Mouse (Mus musculus) hematopoietic stem cell, adult 5-6 weeks (primary cell): Measurements from ENCODE around the gene Vgll4. TPM values are rescaled to one million over a fixed set of nuclear protein-coding genes. Genes with fewer than 3 reads are reported as not detected.

Experiments
- ATAC-seq, 2 experiments: fragments of 125-278 bp in 1 of 2; replicated peaks in 1 of 2; 2 replicates each; pipeline ENCODE4 v1.8.0; 2016 to 2017; ENCODE audit warnings: inconsistent platforms in 2 of 2, mild to moderate bottlenecking in 2 of 2, moderate number of reproducible peaks in 2 of 2, low read depth in 1 of 2, moderate TSS enrichment in 1 of 2; ENCODE audit not compliant: low FRiP score in 2 of 2, poor library complexity in 2 of 2, severe bottlenecking in 2 of 2, insufficient read depth in 1 of 2, low TSS enrichment in 1 of 2
- total RNA-seq: library from RNA; stranded (forward); fragments of 172-1452, 232-1000 nt; gene quantifications from 2 replicates; pipeline ENCODE4 v1.2.3, GENCODE M21; 2017

The Vgll4 gene
- total RNA-seq, 1 experiment from 2014 or later, result 80.5 TPM

GRCm38 (mm10) chr6:114958249-114959011 lies 11.4 kb downstream of the Vgll4 start:
- no peak for ATAC-seq

- no peak for ATAC-seq
Measured at GRCm38 (mm10) chr6:114957756-114958155, 12.0 kb downstream of the Vgll4 start.

DNA sequence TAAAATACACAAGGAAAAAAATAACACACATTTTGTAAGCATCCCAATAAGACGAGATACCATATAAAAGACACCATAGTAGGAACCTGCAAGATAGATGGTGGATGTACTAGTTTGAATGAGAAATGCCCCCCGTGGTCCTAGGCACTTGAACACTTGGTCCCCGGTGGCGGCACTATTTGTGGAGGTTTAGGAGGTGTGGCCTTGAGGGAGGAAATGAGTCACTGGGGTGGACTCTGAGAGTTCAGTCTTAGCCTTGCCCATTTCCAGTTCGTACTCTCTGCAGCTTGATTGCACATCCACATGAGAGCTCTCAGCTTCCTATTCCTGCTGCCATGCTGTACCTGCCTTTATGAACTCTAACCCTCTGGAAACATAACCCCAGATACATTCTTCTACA lies 15.3 kb downstream of the Vgll4 start:
- no peak for ATAC-seq

DNA sequence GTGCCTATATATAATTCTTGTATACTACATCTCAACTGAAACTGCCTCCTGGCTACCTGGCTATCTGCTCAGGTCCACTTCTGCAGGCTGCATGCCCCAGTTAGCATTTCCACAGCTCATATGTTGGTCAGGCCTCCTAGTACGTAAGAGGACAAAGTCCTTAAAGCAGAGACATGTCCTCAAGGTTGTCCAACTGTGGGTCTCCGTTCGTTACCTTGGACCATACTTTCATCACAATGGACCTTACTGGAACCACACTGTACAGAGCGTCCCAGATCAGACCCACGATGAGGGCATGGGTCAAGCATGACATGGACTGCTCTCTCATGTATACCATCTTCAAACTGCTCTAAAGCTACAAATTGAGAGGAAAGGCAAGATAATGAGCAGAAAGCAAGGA lies 16.2 kb downstream of the Vgll4 start:
- ATAC-seq, result no peak

DNA sequence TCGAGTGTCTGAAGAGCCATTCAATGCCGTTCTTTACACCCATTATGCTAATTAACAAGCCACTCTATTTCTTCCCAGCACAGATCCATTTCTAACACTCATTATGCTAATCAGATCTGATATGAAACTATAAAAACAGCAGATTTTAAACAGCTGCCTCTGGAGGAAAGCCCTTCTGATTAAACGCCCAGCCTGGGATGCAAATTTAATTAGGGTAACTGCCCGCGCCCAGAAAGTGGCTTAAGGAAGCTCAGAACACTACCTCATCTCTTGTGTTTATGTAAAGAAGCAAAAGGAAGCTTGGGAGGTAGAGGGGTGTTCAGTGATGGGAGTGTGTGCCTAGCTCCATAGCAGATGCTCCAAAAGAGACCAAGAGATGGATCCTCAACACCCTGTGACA lies 17.4 kb downstream of the Vgll4 start:
- ATAC-seq, result no peak

- ATAC-seq, result no peak
Measured at GRCm38 (mm10) chr6:114944456-114945438, 25.0 kb downstream of the Vgll4 start.

DNA sequence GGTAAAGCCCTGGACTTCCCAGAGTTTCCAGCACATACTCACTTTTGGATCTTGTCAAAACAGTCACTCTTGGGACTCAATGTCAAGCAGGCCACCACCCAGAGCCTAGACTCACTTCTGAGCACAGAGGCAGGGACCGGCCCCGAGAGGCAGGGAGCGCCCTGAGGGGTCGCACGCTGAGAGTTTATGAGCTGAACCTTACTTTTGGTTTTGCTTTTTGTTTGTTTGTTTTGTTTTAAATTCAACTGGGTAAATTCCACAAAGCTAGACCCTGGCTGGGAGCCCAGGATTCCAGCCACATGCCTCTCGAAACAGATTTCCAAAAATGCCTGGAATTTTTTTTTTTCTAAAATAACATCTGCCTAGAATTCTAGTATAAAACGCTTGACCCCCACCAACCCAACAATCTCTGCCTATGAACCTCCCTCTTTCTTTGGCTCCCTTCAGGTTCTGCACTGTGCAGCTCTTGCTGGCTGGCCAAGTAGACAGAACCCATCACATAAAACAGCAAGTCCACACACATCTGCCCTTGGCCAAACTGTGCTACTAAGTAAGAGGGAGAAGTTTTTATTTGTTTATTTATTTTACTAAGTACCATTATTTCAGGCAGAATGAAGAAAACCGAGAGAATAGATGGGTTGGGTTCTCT lies 28.5 kb downstream of the Vgll4 start:
- no peak for ATAC-seq

DNA sequence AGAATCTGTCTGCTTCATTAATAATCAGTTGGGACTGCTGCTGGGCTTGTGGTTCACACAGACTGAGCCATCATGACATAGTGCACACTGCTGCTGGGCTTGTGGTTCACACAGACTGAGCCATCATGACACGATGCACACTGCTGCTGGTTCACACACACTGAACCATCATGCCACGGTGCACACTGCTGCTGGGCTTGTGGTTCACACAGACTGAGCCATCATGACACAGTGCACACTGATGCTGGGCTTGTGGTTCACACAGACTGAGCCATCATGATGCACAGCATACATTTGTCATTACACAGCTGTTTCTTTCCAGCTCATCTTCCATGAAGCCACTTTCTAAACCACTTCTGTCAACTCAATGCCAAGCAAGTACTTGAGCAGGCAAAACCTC lies 30.1 kb downstream of the Vgll4 start:
- ATAC-seq, result no peak

DNA sequence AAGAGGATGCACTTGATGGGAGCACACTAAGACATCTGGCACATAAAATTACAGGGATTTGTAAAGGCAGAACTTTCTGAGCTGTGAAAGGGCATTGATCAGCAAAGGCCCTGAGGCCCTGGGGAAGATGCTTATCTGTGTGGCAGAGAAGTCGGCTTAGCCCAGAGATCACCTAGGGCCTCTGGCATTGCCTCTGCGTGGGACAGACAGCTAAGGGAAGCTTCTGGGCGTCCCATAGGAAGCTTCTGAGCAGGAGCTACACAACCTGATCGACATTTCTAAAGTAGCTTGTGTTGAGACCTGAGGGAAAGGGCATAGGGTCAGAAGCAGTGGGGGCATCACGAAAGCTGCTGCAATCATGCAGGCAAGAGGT lies 32.9 kb downstream of the Vgll4 start:
- ATAC-seq, result no peak

DNA sequence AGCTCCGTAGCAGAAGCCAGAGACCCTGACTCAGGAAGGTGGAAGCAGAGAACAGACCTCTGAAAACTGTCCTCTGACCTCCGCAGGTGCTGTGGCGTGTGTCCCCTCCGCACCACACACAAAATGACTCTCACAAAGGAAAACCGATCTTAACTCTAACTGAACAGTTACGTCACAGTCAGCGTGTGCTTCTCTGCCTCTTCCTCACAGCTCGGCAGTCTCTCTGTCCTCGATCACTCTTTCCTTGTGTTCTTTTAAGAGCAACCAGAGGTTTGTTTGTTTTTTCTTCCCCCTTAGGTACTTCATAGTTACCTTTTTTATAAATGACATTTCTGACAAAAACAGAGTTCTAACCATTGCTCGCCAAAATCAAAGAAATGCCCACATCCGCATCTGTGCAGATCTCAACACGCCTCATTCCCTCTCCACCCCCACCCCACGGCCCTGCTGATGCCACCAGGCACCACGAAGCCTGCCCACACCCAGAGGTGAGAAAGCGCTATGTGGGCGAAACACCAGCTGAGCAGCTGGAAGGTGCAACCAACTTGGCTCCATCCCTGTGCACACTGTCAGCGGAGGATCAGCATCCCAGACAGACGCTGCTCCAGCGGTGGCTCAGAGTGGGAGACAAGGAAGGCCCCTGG lies 33.4 kb downstream of the Vgll4 start:
- ATAC-seq, result no peak

DNA sequence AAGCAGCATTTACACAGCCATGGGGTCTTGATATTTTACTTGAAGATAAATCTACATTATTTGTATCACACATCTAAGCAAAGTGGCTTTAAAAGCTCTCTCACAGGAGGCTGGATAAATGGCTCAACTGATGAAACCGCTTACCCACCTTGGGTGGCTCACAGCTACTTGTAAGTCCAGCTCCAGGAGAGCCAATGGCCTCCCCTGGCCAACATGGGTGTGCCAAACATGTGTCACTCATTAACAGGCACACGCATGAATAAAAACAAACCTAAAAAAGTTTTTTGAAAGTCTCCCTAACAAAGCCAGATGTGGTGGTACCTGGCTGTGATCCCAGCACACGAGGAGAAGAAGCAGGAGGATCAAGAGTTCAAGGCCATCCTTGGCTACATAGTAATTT lies 34.4 kb downstream of the Vgll4 start:
- no peak for ATAC-seq

DNA sequence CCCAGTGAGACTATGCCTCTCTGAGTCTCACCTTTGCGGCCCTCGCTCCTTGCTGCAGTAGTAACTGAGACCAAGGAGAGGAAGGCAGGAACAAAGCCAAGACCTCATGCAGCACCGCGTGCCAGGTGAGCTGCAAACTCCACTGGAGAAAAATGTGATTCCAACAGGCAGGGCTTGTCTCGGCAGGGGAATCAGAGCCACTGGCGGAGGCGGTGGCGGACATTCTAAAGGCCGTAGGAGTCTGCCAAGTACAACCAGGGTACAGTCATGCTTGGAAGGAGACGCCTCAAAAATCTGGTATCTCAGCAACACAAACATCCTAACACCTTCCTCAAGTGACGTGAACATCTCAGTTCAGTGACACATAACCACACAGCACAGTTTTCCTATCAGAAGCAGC lies 35.7 kb downstream of the Vgll4 start:
- ATAC-seq, result no peak

- no peak for ATAC-seq
Measured at GRCm38 (mm10) chr6:114932991-114933392, 36.8 kb downstream of the Vgll4 start.

GRCm38 (mm10) chr6:114932116-114932500 lies 37.7 kb downstream of the Vgll4 start:
- ATAC-seq, result no peak

- no peak for ATAC-seq
Measured at GRCm38 (mm10) chr6:114931212-114932115, 38.3 kb downstream of the Vgll4 start.

- ATAC-seq, result no peak
Measured at GRCm38 (mm10) chr6:114930646-114931045, 39.1 kb downstream of the Vgll4 start.
